Mouse (Mus musculus): ENCODE measurements around the gene Hs6st3. TPM values are rescaled to one million over a fixed set of nuclear protein-coding genes. Genes with fewer than 3 reads are reported as not detected.
"Not testable (repeated sequence)": the region's sequence is repeated elsewhere in the genome, so short reads cannot be mapped to it uniquely, and the experiment has no call there.

Hs6st3 gene
- total RNA-seq, 2 experiments from 2014 or later = 91.9 to 95.5 TPM

- no peak for DNase-seq (ENCODE audit: extremely low spot score in 1 of 2, low spot score in 2 of 2)
- intact Hi-C loops (cut with DNase I) = no loop called here
These were observed 89.7 kb downstream of the Hs6st3 start for GRCm38 (mm10) chr14:119227709-119228338.

DNA sequence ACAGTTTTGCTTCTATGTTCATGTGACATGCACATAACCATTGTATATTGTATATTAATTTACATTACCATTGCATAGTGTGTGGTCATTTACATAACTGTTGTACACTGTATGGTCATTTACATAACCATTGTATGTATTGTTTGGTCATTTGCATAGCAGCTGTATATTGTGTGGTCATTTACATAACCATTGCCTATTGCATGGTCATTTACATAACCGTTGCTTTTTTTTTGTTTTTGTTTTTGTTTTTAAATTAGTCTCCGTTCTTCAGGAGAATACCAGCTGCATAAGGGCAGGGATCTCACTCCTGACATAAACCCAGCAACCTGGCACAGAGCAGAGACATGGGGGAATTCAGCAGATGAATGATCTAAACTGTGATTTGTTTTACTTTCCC lies 95.5 kb downstream of the Hs6st3 start:
- intact Hi-C loops (cut with DNase I) = no loop called here
- no peak for DNase-seq (ENCODE audit: extremely low spot score in 1 of 2, low spot score in 2 of 2)

DNA sequence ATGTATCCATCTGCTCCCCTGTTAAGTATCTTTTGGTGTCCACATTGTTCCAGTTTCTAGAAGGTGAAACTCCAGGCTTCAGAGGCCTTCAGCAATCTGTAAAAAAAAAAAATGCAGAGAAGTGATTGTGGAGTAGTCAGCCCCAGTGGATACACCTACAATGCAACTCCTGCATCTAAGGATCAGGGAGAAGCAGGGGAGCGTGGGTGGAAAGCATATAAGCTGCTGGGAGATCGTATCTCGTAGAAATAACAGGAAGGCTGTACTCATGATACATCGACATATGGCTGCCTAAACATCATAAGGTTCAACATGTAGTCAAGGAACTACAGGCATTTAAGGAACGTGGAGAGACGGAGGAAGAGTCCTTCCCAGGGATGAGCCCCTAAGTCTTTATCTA lies 109.0 kb downstream of the Hs6st3 start:
- intact Hi-C loops (cut with DNase I) = no loop called here
- no peak for DNase-seq (ENCODE audit: extremely low spot score in 1 of 2, low spot score in 2 of 2)

- no peak for DNase-seq (ENCODE audit: extremely low spot score in 1 of 2, low spot score in 2 of 2)
- intact Hi-C loops (cut with DNase I) = no loop called here
These were observed 110.0 kb downstream of the Hs6st3 start for GRCm38 (mm10) chr14:119248001-119248607.

GRCm38 (mm10) chr14:119250353-119250752 lies 112.2 kb downstream of the Hs6st3 start:
- intact Hi-C loops (cut with DNase I) = no loop called here
- DNase-seq (ENCODE audit: extremely low spot score in 1 of 2, low spot score in 2 of 2) = no peak

- no peak for DNase-seq (ENCODE audit: extremely low spot score in 1 of 2, low spot score in 2 of 2)
- intact Hi-C loops (cut with DNase I) = no loop called here
These were observed 117.3 kb downstream of the Hs6st3 start for GRCm38 (mm10) chr14:119255396-119255795.

DNA sequence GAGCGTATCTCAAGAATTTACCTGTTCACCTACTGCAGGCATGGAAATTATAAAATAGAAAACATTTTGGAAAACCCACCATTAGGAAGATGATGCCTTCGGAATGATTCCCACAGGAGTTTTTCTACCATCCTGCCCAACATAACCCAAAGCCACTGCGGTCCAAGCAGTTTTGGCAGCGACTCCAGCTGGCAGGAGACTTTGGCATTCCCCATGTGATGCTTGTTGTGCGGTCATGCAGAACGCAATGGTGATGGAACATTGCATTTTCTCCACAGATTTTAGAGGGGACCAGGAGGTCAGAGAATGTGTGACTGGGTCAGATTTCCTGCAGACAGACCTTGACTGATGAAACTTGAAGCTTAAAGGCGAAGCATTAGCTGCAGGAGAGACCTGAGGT lies 118.9 kb downstream of the Hs6st3 start:
- intact Hi-C loops (cut with DNase I) = no loop called here
- no peak for DNase-seq (ENCODE audit: extremely low spot score in 1 of 2, low spot score in 2 of 2)

GRCm38 (mm10) chr14:119260176-119260962 lies 122.2 kb downstream of the Hs6st3 start:
- intact Hi-C loops (cut with DNase I) = no loop called here

GRCm38 (mm10) chr14:119266334-119266733 lies 128.2 kb downstream of the Hs6st3 start:
- intact Hi-C loops (cut with DNase I) = no loop called here

More at GRCm38 (mm10) chr14:119260176-119260962, 122.2 kb downstream of the Hs6st3 start:
- DNase-seq (ENCODE audit: extremely low spot score in 1 of 2, low spot score in 2 of 2) = no peak

DNA sequence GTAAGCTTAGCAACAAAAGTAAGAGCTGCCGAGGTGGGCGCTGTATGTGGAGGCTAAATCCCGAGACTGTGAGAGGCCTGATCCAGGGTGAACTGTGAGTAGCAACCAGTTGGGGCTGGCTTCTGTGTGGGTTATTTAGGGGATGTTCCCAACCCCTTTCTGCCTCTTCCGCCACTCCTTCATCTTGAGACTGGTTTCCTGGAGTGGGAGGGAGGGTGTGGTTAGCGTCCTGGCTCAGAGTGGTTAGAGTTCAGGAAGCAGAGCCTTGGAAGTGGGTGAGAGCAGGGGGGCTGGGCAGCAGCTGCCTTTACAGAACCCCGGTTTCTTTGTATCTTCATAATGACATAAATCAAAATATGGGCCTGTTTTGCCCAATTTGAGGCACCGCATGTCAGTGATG lies 134.9 kb downstream of the Hs6st3 start:
- no peak for DNase-seq (ENCODE audit: extremely low spot score in 1 of 2, low spot score in 2 of 2)
- intact Hi-C loops (cut with DNase I) = no loop called here

More at GRCm38 (mm10) chr14:119266334-119266733, 128.2 kb downstream of the Hs6st3 start:
- no peak for DNase-seq (ENCODE audit: extremely low spot score in 1 of 2, low spot score in 2 of 2)

DNA sequence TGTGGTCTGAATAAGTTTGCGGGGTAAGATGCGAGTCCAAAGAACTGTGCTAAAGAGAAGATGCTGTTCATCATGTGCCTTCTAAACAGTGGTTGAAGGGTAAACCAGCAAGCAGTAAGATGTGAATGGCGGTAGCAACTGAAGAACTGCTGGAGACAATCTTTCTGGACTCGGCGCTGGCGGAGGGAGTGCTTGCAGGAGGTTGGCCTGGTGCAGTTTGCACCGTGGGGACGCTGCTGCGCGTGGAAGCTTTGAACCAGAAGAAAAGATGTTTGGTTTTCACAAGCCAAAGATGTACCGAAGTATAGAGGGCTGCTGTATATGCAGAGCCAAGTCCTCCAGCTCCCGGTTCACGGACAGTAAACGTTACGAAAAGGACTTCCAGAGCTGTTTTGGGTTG lies 140.0 kb downstream of the Hs6st3 start:
- intact Hi-C loops (cut with DNase I); DNase-seq (ENCODE audit: extremely low spot score in 1 of 2, low spot score in 2 of 2): not testable (repeated sequence)

- no peak for DNase-seq (ENCODE audit: extremely low spot score in 1 of 2, low spot score in 2 of 2)
- intact Hi-C loops (cut with DNase I) = no loop called here
These were observed 145.8 kb downstream of the Hs6st3 start for GRCm38 (mm10) chr14:119283951-119284350.

- intact Hi-C loops (cut with DNase I) = no loop called here
- DNase-seq (ENCODE audit: extremely low spot score in 1 of 2, low spot score in 2 of 2) = no peak
These were observed 151.5 kb downstream of the Hs6st3 start for GRCm38 (mm10) chr14:119289668-119290067.

DNA sequence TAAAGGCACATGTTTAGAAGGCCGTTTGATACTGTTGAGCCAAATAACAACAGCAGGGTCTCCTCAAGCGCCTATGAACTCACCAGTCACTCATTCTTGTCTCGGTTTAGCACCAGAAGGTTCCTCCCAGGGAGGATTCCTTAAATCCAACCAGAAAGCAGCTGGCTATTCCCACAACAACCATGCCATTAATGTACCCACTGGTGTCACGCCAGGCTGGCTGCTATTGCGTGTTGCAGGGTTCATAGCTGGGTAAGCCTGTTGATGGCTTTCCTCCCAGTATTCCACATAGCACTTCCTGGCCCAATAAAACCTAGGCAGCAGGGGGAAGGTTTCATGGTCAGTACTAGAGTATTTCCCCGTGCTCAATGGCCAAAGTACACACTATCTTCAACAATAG lies 155.9 kb downstream of the Hs6st3 start:
- DNase-seq (ENCODE audit: extremely low spot score in 1 of 2, low spot score in 2 of 2) = no peak
- intact Hi-C loops (cut with DNase I) = no loop called here

DNA sequence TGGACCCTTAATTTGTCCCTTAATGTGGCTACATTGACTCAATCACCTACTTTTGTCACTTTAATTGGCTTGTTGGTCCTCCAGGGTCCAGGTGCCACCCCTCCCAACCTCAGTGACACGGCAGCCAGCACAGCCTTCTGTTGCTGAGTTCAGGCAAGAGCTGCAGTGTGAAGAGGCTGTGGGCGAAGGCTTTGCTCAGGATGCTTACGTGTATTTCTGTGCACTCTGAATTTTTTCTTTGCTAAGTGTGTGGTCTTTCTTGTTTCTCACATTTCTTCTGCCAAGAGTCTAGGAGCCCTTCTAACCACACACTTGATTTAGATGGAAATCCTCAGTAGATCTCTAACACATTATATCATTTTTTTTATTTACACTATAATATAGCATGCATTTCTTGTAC lies 168.3 kb downstream of the Hs6st3 start:
- DNase-seq (ENCODE audit: extremely low spot score in 1 of 2, low spot score in 2 of 2) = no peak
- intact Hi-C loops (cut with DNase I) = no loop called here

- no peak for DNase-seq (ENCODE audit: extremely low spot score in 1 of 2, low spot score in 2 of 2)
- intact Hi-C loops (cut with DNase I) = no loop called here
These were observed 180.2 kb downstream of the Hs6st3 start for GRCm38 (mm10) chr14:119318379-119318778.

DNA sequence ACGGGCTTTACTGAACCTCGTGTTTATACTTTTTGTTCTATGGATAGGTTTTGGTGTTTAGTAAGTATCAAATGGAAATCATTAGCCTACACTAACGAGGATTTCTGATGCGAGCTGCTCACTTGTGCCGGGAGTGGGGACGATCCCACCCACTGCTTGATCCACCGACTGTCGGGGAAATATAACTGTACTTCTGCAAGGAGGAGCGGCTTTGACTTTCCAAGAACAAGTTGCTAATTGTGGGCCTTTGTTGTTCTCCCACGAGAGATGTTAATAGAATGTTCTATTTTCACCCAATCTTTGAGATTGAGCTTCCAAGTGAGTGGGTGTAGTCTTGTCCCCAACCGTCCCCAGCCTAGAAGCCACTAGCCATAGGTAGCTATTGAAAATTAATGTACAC lies 209.1 kb downstream of the Hs6st3 start:
- intact Hi-C loops (cut with DNase I) = no loop called here
- peak in 1 of 2 experiments; percentile 4 for DNase-seq (ENCODE audit: extremely low spot score in 1 of 2, low spot score in 2 of 2)

GRCm38 (mm10) chr14:119361414-119361813 lies 223.3 kb downstream of the Hs6st3 start:
- DNase-seq (ENCODE audit: extremely low spot score in 1 of 2, low spot score in 2 of 2) = no peak
- intact Hi-C loops (cut with DNase I) = no loop called here

DNA sequence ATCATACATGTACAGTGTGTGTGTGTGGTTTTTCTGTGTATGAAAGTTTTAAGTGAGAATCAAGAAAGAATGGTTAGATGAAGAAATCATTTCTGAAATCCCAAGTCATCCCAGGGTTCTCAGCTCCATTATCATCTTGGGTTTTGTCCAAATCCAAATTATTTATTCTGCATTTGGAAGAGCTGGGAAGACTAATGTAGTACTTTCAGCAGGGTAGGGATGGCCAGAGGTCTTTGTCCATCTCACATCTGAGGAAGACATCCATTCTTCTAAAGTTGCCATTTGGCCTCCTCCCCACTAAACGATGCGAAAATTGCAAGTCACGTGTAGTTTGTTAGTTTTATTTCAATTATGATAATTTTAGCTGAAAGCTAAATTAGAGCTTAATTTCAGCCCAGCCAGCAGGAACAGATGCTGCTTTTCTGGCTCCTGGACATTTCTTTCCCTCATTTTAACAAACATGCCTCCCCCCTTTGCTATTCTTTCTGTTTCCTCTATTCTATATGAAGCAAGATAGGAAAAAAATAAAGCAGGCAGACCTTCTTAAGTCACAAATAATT lies 229.8 kb downstream of the Hs6st3 start:
- intact Hi-C loops (cut with DNase I) = no loop called here
- no peak for DNase-seq (ENCODE audit: extremely low spot score in 1 of 2, low spot score in 2 of 2)

- intact Hi-C loops (cut with DNase I) = no loop called here
- DNase-seq (ENCODE audit: extremely low spot score in 1 of 2, low spot score in 2 of 2) = no peak
These were observed 231.1 kb downstream of the Hs6st3 start for GRCm38 (mm10) chr14:119369274-119369673.
